ENCODE assay signal across 7 mouse cellular contexts in genomic region chr5:115441205-115441849, GRCm38 (mm10). TPM values are rescaled to one million over a fixed set of nuclear protein-coding genes. Genes with fewer than 3 reads are reported as not detected.
DNase-seq lines count a peak whose midpoint lies in the region; ATAC-seq and TF ChIP-seq lines count a peak whose summit lies in the region.

No protein-coding gene starts in this region.

- no peaks in the 10 kb centered on the region for H3K27me3 ChIP-seq in cerebellum, adult 2 months (ENCODE audit: control insufficient read depth, insufficient read depth, low read length)
- no peaks in the 10 kb centered on the region for H3K27me3 ChIP-seq in intestine, embryonic 14.5 days (replicated peaks; ENCODE audit: control insufficient read depth, insufficient read depth, low read length)
- H3K27me3 ChIP-seq in midbrain, embryonic 12.5 days = no peaks in the 10 kb centered on the region

- H3K4me2 ChIP-seq in intestine, embryonic 14.5 days (ENCODE audit: low read length) = no peak overlapping the region
- H3K4me2 ChIP-seq in midbrain, embryonic 12.5 days (replicated peaks) = peak overlapping the region; percentile 27

- no peak for TF ChIP-seq POLR2A in cerebellum, adult 2 months (IDR thresholded peaks at IDR 0.05; ENCODE audit: borderline replicate concordance, insufficient read depth, low read length)

- peak; percentile 89 for TF ChIP-seq CTCF in cerebellum, adult 2 months (IDR thresholded peaks at IDR 0.05; ENCODE audit: borderline replicate concordance, insufficient read depth, low read depth, low read length)

- DNase-seq in NIH3T3 (ENCODE audit: low read depth) = peak; percentile 88
- DNase-seq in cerebellum, adult 2 months = peak; percentile 77 to 84
- DNase-seq in forelimb bud, embryonic 11.5 days (ENCODE audit: low read depth, low spot score) = peak; percentile 83
- DNase-seq in intestine, embryonic 14.5 days (ENCODE audit: low spot score) = peak; percentile 87
- peak; percentile 47 to 66 for DNase-seq in left cerebral cortex, adult 8-10 months (ENCODE audit: low spot score in 2 of 2)
- peak; percentile 41 for DNase-seq in spleen, adult 12 weeks (ENCODE audit: low spot score)

- no peaks in the 10 kb centered on the region for H3K9me3 ChIP-seq in intestine, embryonic 14.5 days (ENCODE audit: control insufficient read depth, low read length)
- H3K9me3 ChIP-seq in midbrain, embryonic 12.5 days = no peaks in the 10 kb centered on the region

- no peak overlapping the region for H3K4me3 ChIP-seq in cerebellum, adult 2 months (replicated peaks; ENCODE audit: insufficient read depth, low read depth, low read length)
- H3K4me3 ChIP-seq in intestine, embryonic 14.5 days (ENCODE audit: low read depth, low read length) = no peak overlapping the region
- H3K4me3 ChIP-seq in midbrain, embryonic 12.5 days = peak overlapping the region; percentile 12; the same call in 1 of the 2 replicates

- H3K4me1 ChIP-seq in cerebellum, adult 2 months (ENCODE audit: control insufficient read depth, insufficient read depth, low read length) = peaks cover 3% of the 10 kb centered on the region; the same call in 1 of the 2 replicates
- H3K4me1 ChIP-seq in intestine, embryonic 14.5 days (replicated peaks; ENCODE audit: control insufficient read depth, insufficient read depth, low read length) = peaks cover 7% of the 10 kb centered on the region; the same call in 1 of the 2 replicates
- peaks cover 45% of the 10 kb centered on the region for H3K4me1 ChIP-seq in midbrain, embryonic 12.5 days

- no peak overlapping the region for H3K9ac ChIP-seq in intestine, embryonic 14.5 days (ENCODE audit: low read length)
- no peak overlapping the region for H3K9ac ChIP-seq in midbrain, embryonic 12.5 days (replicated peaks)

- H3K36me3 ChIP-seq in intestine, embryonic 14.5 days (ENCODE audit: control insufficient read depth, insufficient read depth, low read length) = peaks cover 63% of the 10 kb centered on the region
- H3K36me3 ChIP-seq in midbrain, embryonic 12.5 days = peaks cover 89% of the 10 kb centered on the region

- no peak overlapping the region for H3K27ac ChIP-seq in cerebellum, adult 2 months (ENCODE audit: insufficient read depth, low read length)
- H3K27ac ChIP-seq in intestine, embryonic 14.5 days (ENCODE audit: low read depth) = no peak overlapping the region
- peak overlapping the region; percentile 99 for H3K27ac ChIP-seq in midbrain, embryonic 12.5 days (replicated peaks)

- 0 out of 2 replicates have a peak, but pooled peaks have one; percentile 52 for ATAC-seq in intestine, embryonic 14.5 days (replicated peaks; ENCODE audit: low FRiP score, low TSS enrichment, low read depth)
- ATAC-seq in midbrain, embryonic 12.5 days (ENCODE audit: low FRiP score, low read depth) = no peak

- WGBS in cerebellum, adult 2 months = 18% methylated on average over 14 of the region's 14 CpGs
- WGBS in intestine, embryonic 14.5 days = 47% methylated on average over 14 of the region's 14 CpGs
- 37% methylated on average over 14 of the region's 14 CpGs for WGBS in midbrain, embryonic 12.5 days

RNA-seq across cellular contexts. Expression of gene Msi1, which starts 11.9 kb away (rescaled TPM):
- polyA plus RNA-seq in cerebellum, adult 2 months (2012; rRNA removed) = 56.5 and 60.4 TPM in 2 replicates
- 16.0 and 16.5 TPM in 2 replicates for polyA plus RNA-seq in intestine, embryonic 14.5 days (2014; fragmentation: Nextera tagmentation; extraction: Ambion mirVana)
- total RNA-seq in left cerebral cortex, adult 8-10 months (2022) = 10 to 100 TPM; 43.2 to 58.9 (median 51.0) TPM
- polyA plus RNA-seq in midbrain, embryonic 12.5 days (2016; fragmentation: Nextera tagmentation; extraction: Ambion mirVana) = 211 and 227 TPM in 2 replicates

RNA-seq across cellular contexts. Expression of gene Pla2g1b, which starts 24.7 kb away (rescaled TPM):
- polyA plus RNA-seq in cerebellum, adult 2 months (2012; rRNA removed) = not detected in 2 replicates
- 5.0 and 6.3 TPM in 2 replicates for polyA plus RNA-seq in intestine, embryonic 14.5 days (2014; fragmentation: Nextera tagmentation; extraction: Ambion mirVana)
- not detected for total RNA-seq in left cerebral cortex, adult 8-10 months (2022)
- not detected in 2 replicates for polyA plus RNA-seq in midbrain, embryonic 12.5 days (2016; fragmentation: Nextera tagmentation; extraction: Ambion mirVana)

RNA-seq across cellular contexts. Expression of gene Sirt4, which starts 43.2 kb away (rescaled TPM):
- 114 and 122 TPM in 2 replicates for polyA plus RNA-seq in cerebellum, adult 2 months (2012; rRNA removed)
- polyA plus RNA-seq in intestine, embryonic 14.5 days (2014; fragmentation: Nextera tagmentation; extraction: Ambion mirVana) = 15.2 and 21.5 TPM in 2 replicates
- total RNA-seq in left cerebral cortex, adult 8-10 months (2022) = 10 to 100 TPM; 27.1 to 38.6 (median 33.1) TPM
- 24.2 and 26.2 TPM in 2 replicates for polyA plus RNA-seq in midbrain, embryonic 12.5 days (2016; fragmentation: Nextera tagmentation; extraction: Ambion mirVana)
